Mouse (Mus musculus) stomach, embryonic 15.5 days (tissue): Measurements from ENCODE around the gene Asic3. TPM values are rescaled to one million over a fixed set of nuclear protein-coding genes. Genes with fewer than 3 reads are reported as not detected.

Source experiments
- ATAC-seq: fragments of 200-750 bp; cut with Nextera tagmentation; 2 replicates; pipeline ENCODE4 v1.8.0; 2017; ENCODE audit warnings: low read depth, moderate number of reproducible peaks, moderate TSS enrichment; ENCODE audit not compliant: insufficient read depth, low FRiP score
- H3K27ac ChIP-seq: fragments of 300-500 bp; sonication (generic); 2 replicates; pipeline ENCODE4 v1.5.1; 2015; ENCODE audit warnings: mild to moderate bottlenecking, inconsistent platforms
- H3K27me3 ChIP-seq: fragments of 300-500 bp; sonication (generic); replicated peaks from 2 replicates; pipeline ENCODE4 v1.6.1; 2015; ENCODE audit warnings: inconsistent platforms
- H3K36me3 ChIP-seq: fragments of 300-500 bp; sonication (generic); 2 replicates; pipeline ENCODE4 v1.6.1; 2015; ENCODE audit warnings: inconsistent platforms
- H3K4me1 ChIP-seq: fragments of 300-500 bp; sonication (generic); 2 replicates; pipeline ENCODE4 v1.6.1; 2015; ENCODE audit warnings: inconsistent platforms
- H3K4me2 ChIP-seq: fragments of 300-500 bp; sonication (generic); 2 replicates; pipeline ENCODE4 v1.6.1; 2015; ENCODE audit warnings: mild to moderate bottlenecking, inconsistent platforms
- H3K4me3 ChIP-seq: fragments of 300-500 bp; sonication (generic); replicated peaks from 2 replicates; pipeline ENCODE4 v1.5.1; 2015; ENCODE audit warnings: inconsistent platforms
- H3K9ac ChIP-seq: fragments of 300-500 bp; sonication (generic); 2 replicates; pipeline ENCODE4 v1.6.1; 2015; ENCODE audit warnings: inconsistent platforms
- H3K9me3 ChIP-seq: fragments of 300-500 bp; sonication (generic); 2 replicates; pipeline ENCODE4 v1.6.1; 2016; ENCODE audit warnings: inconsistent platforms
- WGBS: fragments of 180-500 bp; shearing (Covaris S2); methylation state at CpG from one replicate; pipeline ENCODE4 v1.1.7; 2015; 5-methylcytosine and 5-hydroxymethylcytosine counted together
- polyA plus RNA-seq: library from polyadenylated mRNA; unstranded; fragments of >200 nt; fragmentation: Nextera tagmentation; extraction: Ambion mirVana; gene quantifications from 2 replicates; pipeline ENCODE4 v1.2.1, GENCODE M21; 2015

Gene Asic3
- polyA plus RNA-seq, 1 experiment from 2014 or later, result 0.18 TPM

- H3K27ac ChIP-seq, result peak within 1 kb of the TSS; percentile 93
- peak; percentile 83 for ATAC-seq
- peaks cover 17% of the 10 kb centered on the region for H3K4me1 ChIP-seq
- H3K9ac ChIP-seq, result peak within 1 kb of the TSS; percentile 85
- peaks cover 36% of the 10 kb centered on the region for H3K36me3 ChIP-seq
- WGBS, result under 1% methylated on average over 60 of the region's 60 CpGs
- no peaks in the 10 kb centered on the region for H3K27me3 ChIP-seq
- no peaks in the 10 kb centered on the region for H3K9me3 ChIP-seq
- H3K4me3 ChIP-seq, result peak within 1 kb of the TSS; percentile 88
- peak within 1 kb of the TSS; percentile 73 for H3K4me2 ChIP-seq
These were observed 31.7 kb downstream of the Asic3 start, which contains the start of gene Fastk for GRCm38 (mm10) chr5:24444746-24445427. Gene Fastk (minus strand): TSS chr5:24445287.

DNA sequence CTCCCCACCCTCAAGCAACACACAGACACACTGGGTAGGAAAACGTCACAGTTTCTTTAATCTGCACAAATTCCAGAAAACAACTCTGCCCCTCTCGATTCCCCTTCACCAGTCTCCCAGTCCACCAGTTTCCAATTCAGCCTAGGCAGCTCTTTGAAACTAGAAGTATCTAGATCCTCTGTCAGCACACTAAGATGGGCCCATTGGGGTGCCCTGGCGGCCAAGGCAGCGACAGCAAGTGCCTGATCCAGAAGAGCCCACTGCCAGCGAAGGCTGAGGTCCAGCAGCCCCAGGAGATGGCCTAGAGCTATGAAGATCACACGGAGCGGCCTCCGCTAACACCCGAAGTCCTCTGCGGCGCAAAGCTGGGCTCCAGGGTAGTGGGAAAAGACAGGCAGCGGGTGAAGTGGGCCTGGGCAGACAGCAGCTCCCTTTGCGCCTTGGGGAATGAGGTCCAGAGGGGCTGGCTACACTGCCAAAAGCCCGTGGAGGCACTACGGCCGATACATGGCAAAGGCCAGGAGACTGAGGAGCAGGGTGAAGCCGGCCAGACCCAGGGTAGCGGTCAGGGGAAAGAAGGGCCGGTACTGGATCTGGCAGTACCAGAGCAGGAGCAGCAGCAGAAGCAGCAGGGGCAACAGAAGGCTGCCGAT, 32.4 kb downstream of the Asic3 start:
- 50% methylated on average over 20 of the region's 20 CpGs for WGBS
- Histone ChIP-seq H3K9ac (no peak overlapping the region), H3K9me3 (no peaks in the 10 kb centered on the region), H3K4me1 (peaks cover 17% of the 10 kb centered on the region), H3K4me3 (peak overlapping the region; percentile 88), H3K36me3 (peaks cover 30% of the 10 kb centered on the region), H3K27ac (peak overlapping the region; percentile 63), H3K4me2 (peak overlapping the region; percentile 73), H3K27me3 (no peaks in the 10 kb centered on the region)
- ATAC-seq, result no peak

DNA sequence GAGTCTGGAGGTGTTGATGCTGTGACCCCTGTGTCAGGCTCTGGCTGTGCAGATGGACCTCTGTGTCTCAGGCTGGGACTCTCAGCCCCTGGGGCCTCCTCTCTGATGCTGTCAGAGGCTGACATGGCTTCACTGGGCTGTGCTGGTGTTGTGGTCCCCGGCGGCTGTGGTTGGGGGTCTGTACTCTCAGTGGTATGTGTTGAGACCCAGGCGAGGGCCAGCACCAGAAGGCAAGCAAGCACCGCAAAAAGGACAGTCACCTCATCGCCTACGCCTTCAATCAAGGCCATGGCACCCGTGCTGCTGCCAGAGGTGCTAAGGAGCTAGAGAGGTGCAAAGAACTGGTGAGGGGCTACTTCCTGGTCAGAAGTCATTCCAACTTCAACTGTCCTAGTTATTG, 33.4 kb downstream of the Asic3 start:
- H3K36me3 ChIP-seq, result peaks cover 19% of the 10 kb centered on the region
- no peak overlapping the region for H3K27ac ChIP-seq
- WGBS, result 89% methylated on average over 7 of the region's 7 CpGs
- no peaks in the 10 kb centered on the region for H3K27me3 ChIP-seq
- H3K4me3 ChIP-seq, result no peak overlapping the region
- ATAC-seq, result no peak
- no peaks in the 10 kb centered on the region for H3K9me3 ChIP-seq
- no peak overlapping the region for H3K9ac ChIP-seq
- H3K4me2 ChIP-seq, result peak overlapping the region; percentile 89; the same call in 1 of the 2 replicates
- H3K4me1 ChIP-seq, result peaks cover 20% of the 10 kb centered on the region

GRCm38 (mm10) chr5:24447624-24448298, 34.6 kb downstream of the Asic3 start, which contains the start of gene Tmub1:
Gene Tmub1 (minus strand): TSS chr5:24447854.
- H3K4me2 ChIP-seq, result peak within 1 kb of the TSS; percentile 89
- ATAC-seq, result peak; percentile 66
- peak within 1 kb of the TSS; percentile 34; the same call in 1 of the 2 replicates for H3K9ac ChIP-seq
- peaks cover 20% of the 10 kb centered on the region for H3K4me1 ChIP-seq
- H3K9me3 ChIP-seq, result no peaks in the 10 kb centered on the region
- 2% methylated on average over 34 of the region's 34 CpGs for WGBS
- H3K27ac ChIP-seq, result peak within 1 kb of the TSS; percentile 49; the same call in 1 of the 2 replicates
- peak within 1 kb of the TSS; percentile 65 for H3K4me3 ChIP-seq
- peaks cover 9% of the 10 kb centered on the region; the same call in 1 of the 2 replicates for H3K36me3 ChIP-seq
- H3K27me3 ChIP-seq, result no peaks in the 10 kb centered on the region

DNA sequence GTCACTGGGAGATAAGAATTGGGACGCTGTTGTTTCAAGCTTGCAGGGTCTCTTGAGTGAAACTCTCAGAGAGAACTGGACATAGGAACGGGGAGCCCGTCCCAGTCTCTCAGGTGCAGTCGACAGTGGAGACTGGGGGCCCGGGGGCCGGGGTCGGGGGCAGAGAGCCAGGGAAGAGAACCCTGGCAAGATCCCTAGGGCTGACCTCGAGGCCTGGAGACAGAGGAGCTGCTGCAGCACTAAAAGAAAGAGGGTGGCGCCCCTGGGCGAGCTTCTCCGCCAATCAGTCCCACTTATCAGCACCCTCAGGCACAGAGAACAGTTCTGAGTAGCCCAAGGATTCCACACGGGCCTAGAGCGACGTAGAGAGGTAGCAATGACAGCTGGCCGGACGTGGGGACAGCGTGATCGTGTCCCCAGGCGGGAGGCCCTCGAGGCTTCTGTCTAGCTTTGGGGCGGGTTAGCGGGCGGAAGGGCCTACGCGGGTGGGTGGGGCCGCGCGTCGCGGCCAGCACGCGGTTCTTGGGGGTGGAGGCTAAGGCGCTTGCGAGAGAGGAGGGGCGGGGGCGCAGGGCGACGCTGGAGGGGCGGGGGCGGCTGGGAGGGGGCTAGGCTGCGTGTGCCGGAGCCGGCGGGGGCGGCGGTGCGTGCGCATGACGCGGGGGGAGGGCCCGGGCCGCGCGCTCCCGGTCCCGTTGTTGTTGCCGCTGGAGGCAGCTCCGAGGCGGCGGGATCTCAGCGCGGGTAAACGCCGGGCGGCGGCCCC, 38.3 kb downstream of the Asic3 start:
- WGBS, result 2% methylated on average over 42 of the region's 66 CpGs

DNA sequence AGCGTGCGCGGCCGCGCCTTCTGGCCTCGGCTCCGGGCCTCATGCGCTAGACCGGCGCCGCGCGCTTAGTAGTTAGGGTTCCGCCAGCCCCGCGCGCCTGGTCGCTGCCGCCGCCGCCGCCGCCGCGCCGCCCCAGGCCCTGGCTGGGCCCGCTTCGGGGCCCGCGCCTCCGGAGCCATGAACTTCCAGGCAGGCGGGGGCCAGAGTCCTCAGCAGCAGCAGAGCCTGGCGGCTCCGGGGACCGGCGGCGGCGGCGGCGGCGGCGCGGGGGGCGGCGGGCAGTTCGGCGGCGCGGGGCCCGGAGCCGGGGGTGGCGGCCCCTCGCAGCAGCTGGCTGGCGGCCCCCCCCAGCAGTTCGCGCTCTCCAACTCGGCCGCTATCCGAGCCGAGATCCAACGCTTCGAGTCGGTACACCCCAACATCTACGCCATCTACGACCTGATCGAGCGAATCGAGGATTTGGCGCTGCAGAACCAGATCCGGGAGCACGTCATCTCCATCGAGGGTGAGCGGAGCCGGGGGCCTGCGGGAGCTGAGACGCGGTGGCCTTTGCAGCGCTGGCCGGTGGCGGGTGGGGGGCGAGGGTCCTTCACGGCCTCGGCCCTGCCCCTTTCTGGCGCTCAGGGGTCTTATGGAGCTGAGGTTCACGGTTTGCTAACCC, 39.0 kb downstream of the Asic3 start, which contains the start of gene Agap3:
TSS of gene Agap3 (plus strand) at position 148 of the 661 bp plus-strand sequence.
- WGBS, result under 1% methylated on average over 83 of the region's 85 CpGs
- no peaks in the 10 kb centered on the region for H3K27me3 ChIP-seq
- H3K36me3 ChIP-seq, result no peaks in the 10 kb centered on the region
- H3K9me3 ChIP-seq, result no peaks in the 10 kb centered on the region
- peak within 1 kb of the TSS; percentile 92 for H3K9ac ChIP-seq
- peak within 1 kb of the TSS; percentile 86 for H3K4me3 ChIP-seq
- no peak for ATAC-seq
- peaks cover 37% of the 10 kb centered on the region for H3K4me1 ChIP-seq
- H3K4me2 ChIP-seq, result peak within 1 kb of the TSS; percentile 92
- H3K27ac ChIP-seq, result peak within 1 kb of the TSS; percentile 90

More for the DNA sequence above, 38.3 kb downstream of the Asic3 start:
- no peaks in the 10 kb centered on the region for H3K9me3 ChIP-seq
- no peaks in the 10 kb centered on the region for H3K27me3 ChIP-seq
- H3K27ac ChIP-seq, result peak overlapping the region; percentile 90
- peak; percentile 77 for ATAC-seq
- H3K9ac ChIP-seq, result peak overlapping the region; percentile 92
- H3K4me3 ChIP-seq, result peak overlapping the region; percentile 86
- H3K4me1 ChIP-seq, result peaks cover 37% of the 10 kb centered on the region
- H3K4me2 ChIP-seq, result peak overlapping the region; percentile 92
- H3K36me3 ChIP-seq, result no peaks in the 10 kb centered on the region

DNA sequence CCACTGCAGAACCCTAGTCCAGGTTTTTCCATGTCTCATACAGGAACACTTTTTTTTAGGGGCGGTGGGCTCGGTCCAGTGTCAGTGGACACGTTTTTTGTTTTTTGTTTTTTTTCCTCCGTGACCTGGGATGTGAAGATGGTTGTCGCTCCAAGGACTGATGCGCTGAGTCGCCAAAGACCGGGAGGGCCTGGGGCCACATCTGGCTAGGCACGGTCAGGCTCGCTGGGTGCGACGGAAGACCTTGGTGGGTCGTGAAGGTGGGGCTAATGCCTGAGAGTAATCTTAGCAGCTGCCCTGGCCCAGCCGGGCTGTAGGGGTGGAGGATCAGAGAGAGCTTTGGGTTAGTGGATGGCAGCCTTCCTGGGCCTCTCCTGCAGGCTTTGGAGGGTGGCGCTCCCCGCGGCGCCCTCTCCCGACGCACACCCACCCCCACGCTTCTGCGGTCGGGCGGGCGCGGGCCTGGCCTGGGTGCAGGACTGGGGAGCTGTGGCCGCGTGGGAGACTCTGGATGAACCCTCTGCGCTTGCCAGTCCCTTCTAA, 39.6 kb downstream of the Asic3 start:
- H3K27me3 ChIP-seq, result no peaks in the 10 kb centered on the region
- H3K4me3 ChIP-seq, result peak overlapping the region; percentile 86
- H3K36me3 ChIP-seq, result no peaks in the 10 kb centered on the region
- no peaks in the 10 kb centered on the region for H3K9me3 ChIP-seq
- H3K4me1 ChIP-seq, result peaks cover 37% of the 10 kb centered on the region
- H3K9ac ChIP-seq, result peak overlapping the region; percentile 92
- H3K4me2 ChIP-seq, result peak overlapping the region; percentile 92
- WGBS, result under 1% methylated on average over 29 of the region's 29 CpGs
- ATAC-seq, result no peak
- peak overlapping the region; percentile 90 for H3K27ac ChIP-seq

DNA sequence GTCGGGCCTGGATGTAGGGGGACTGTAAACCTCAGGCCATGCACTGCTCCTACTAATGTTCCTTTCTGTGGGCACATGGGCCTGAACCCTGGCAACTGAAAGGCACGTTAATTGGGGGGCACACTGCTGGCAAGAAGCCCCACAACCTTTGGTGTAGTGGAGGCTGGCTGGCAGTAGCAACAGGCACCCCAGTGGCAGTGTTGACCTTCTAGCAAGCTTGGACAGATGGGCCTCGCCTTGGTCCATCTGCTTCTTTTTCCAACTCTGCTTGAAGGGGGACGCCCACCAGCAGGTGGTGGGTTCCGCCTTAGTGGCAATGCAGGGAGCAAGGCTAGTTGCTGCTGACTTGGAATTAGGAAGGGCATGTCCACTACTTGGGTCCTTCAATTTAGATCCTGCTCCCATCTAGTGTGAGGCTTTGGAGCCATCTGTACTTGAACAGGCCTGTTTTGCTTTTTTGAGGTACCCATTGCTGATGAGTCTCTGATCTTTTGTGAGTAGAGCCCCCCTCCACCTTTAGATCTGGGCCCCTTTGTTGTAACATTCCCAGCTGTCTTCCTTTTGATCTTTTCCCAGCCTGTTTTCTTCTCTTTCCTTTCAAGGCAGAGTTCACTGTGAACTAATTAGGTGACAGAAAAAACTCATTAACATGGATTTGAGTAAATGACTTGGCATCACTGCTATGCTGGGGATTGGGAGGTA, 40.2 kb downstream of the Asic3 start:
- H3K9ac ChIP-seq, result peak overlapping the region; percentile 92; the same call in 1 of the 2 replicates
- no peak for ATAC-seq
- H3K4me1 ChIP-seq, result peaks cover 34% of the 10 kb centered on the region
- peak overlapping the region; percentile 86 for H3K4me3 ChIP-seq
- no peaks in the 10 kb centered on the region for H3K9me3 ChIP-seq
- no peaks in the 10 kb centered on the region for H3K36me3 ChIP-seq
- H3K27me3 ChIP-seq, result no peaks in the 10 kb centered on the region
- peak overlapping the region; percentile 90; the same call in 1 of the 2 replicates for H3K27ac ChIP-seq
- WGBS, result 18% methylated on average over 5 of the region's 5 CpGs
- H3K4me2 ChIP-seq, result peak overlapping the region; percentile 92

- peak overlapping the region; percentile 92 for H3K4me2 ChIP-seq
- H3K4me1 ChIP-seq, result peaks cover 34% of the 10 kb centered on the region
- ATAC-seq, result no peak
- no peaks in the 10 kb centered on the region for H3K36me3 ChIP-seq
- no peak overlapping the region for H3K9ac ChIP-seq
- WGBS, result 17% methylated on average over 2 of the region's 2 CpGs
- H3K9me3 ChIP-seq, result no peaks in the 10 kb centered on the region
- H3K27me3 ChIP-seq, result no peaks in the 10 kb centered on the region
- H3K27ac ChIP-seq, result peak overlapping the region; percentile 37; the same call in 1 of the 2 replicates
- H3K4me3 ChIP-seq, result peak overlapping the region; percentile 86; the same call in 1 of the 2 replicates
These were observed 40.8 kb downstream of the Asic3 start for GRCm38 (mm10) chr5:24453985-24454303.

- no peak overlapping the region for H3K9ac ChIP-seq
These were observed 41.9 kb downstream of the Asic3 start for GRCm38 (mm10) chr5:24455076-24455475.

More at GRCm38 (mm10) chr5:24455076-24455475, 41.9 kb downstream of the Asic3 start:
- no peaks in the 10 kb centered on the region for H3K36me3 ChIP-seq
- H3K4me1 ChIP-seq, result peaks cover 34% of the 10 kb centered on the region
- no peaks in the 10 kb centered on the region for H3K9me3 ChIP-seq
- H3K4me3 ChIP-seq, result no peak overlapping the region
- ATAC-seq, result no peak
- peak overlapping the region; percentile 61 for H3K27ac ChIP-seq
- WGBS, result 61% methylated on average over 3 of the region's 3 CpGs
- no peaks in the 10 kb centered on the region for H3K27me3 ChIP-seq
- H3K4me2 ChIP-seq, result peak overlapping the region; percentile 1; the same call in 1 of the 2 replicates
